Mouse (Mus musculus) left cerebral cortex, adult 11 months (tissue): ENCODE results near the gene Prkce.
A peak's percentile ranks its signal among the peaks of the same experiment; 100 is the strongest.

ENCODE experiments used
- DNase-seq: peaks from one replicate; pipeline ENCODE4 v3.0.0; 2022; ENCODE audit warnings: low spot score

Prkce gene

GRCm38 (mm10) chr17:86302266-86302665, 134.7 kb downstream of the Prkce start:
- peak; percentile 49 for DNase-seq

- no peak for DNase-seq
Measured at GRCm38 (mm10) chr17:86302861-86303331, 135.3 kb downstream of the Prkce start.

GRCm38 (mm10) chr17:86303401-86304243, 136.0 kb downstream of the Prkce start:
- DNase-seq = no peak

GRCm38 (mm10) chr17:86304923-86305630, 137.5 kb downstream of the Prkce start:
- DNase-seq = no peak

- no peak for DNase-seq
Measured at GRCm38 (mm10) chr17:86306161-86306560, 138.6 kb downstream of the Prkce start.

GRCm38 (mm10) chr17:86313413-86314139, 146.0 kb downstream of the Prkce start:
- no peak for DNase-seq

- DNase-seq = no peak
Measured at GRCm38 (mm10) chr17:86315874-86316273, 148.3 kb downstream of the Prkce start.

GRCm38 (mm10) chr17:86316771-86317170, 149.2 kb downstream of the Prkce start:
- no peak for DNase-seq

- DNase-seq = no peak
Measured at GRCm38 (mm10) chr17:86317197-86317596, 149.6 kb downstream of the Prkce start.

- DNase-seq = peak; percentile 65
Measured at GRCm38 (mm10) chr17:86319967-86320602, 152.5 kb downstream of the Prkce start.

GRCm38 (mm10) chr17:86322840-86323239, 155.3 kb downstream of the Prkce start:
- DNase-seq = no peak

GRCm38 (mm10) chr17:86323310-86323709, 155.7 kb downstream of the Prkce start:
- no peak for DNase-seq

- DNase-seq = no peak
Measured at GRCm38 (mm10) chr17:86323909-86324686, 156.5 kb downstream of the Prkce start.

GRCm38 (mm10) chr17:86324756-86325155, 157.2 kb downstream of the Prkce start:
- DNase-seq = no peak

- no peak for DNase-seq
Measured at GRCm38 (mm10) chr17:86325317-86325716, 157.7 kb downstream of the Prkce start.

- DNase-seq = no peak
Measured at GRCm38 (mm10) chr17:86327958-86328357, 160.4 kb downstream of the Prkce start.

GRCm38 (mm10) chr17:86329273-86330075, 161.9 kb downstream of the Prkce start:
- DNase-seq = no peak

GRCm38 (mm10) chr17:86330076-86330955, 162.7 kb downstream of the Prkce start:
- peak; percentile 42 for DNase-seq

GRCm38 (mm10) chr17:86331835-86332234, 164.2 kb downstream of the Prkce start:
- no peak for DNase-seq
